Comparison of ENCODE assay signal across 21 mouse cellular contexts in the genomic region with DNA sequence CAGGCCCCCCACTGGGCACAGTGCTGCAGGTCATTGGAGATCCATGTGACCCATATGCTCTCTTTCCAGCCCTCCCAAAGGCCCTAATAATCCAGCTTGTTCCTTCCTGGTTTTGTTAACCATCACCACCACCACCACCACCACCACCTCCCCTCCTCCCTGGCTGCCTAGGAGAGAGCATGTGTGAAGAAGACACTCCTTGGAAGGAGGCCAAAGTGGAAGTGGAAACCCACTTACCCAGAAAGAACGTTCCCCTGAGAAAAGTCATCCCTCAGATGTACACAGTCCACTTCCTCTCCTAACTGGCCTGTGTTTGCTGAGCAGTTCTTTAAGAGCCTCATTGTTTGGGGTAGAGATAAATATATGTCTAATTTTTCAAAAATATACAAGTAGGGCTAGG.
DNase-seq lines count a peak whose midpoint lies in the region; ATAC-seq and TF ChIP-seq lines count a peak whose summit lies in the region.
"Had no signal": no experiment of that assay in that cellular context is flagged by ENCODE, and none has a peak within 500 bp of the region (broad histone marks: within the 10 kb centered on the region; RNA-seq: fewer than 3 reads in every experiment).

No protein-coding gene starts in this region.

- no peak overlapping the region for H3K4me3 ChIP-seq in lung, adult 2 months (replicated peaks; ENCODE audit: extremely low read depth, low read depth, low read length)
- no peak overlapping the region for H3K4me3 ChIP-seq in forebrain, embryonic 12.5 days (replicated peaks)
- H3K4me3 ChIP-seq: embryonic facial prominence, embryonic 15.5 days; limb, embryonic 12.5 days; liver, embryonic 13.5 days; midbrain, embryonic 15.5 days had no signal

- H3K27me3 ChIP-seq in splenic B cell, adult 2 months (ENCODE audit: control insufficient read depth, insufficient read depth, low read length, poor library complexity, severe bottlenecking): no peaks in the 10 kb centered on the region
- H3K27me3 ChIP-seq in forebrain, embryonic 12.5 days: no peaks in the 10 kb centered on the region
- H3K27me3 ChIP-seq: embryonic facial prominence, embryonic 15.5 days; midbrain, embryonic 15.5 days had no signal

- TF ChIP-seq POLR2A in lung, adult 2 months (IDR thresholded peaks at IDR 0.05; ENCODE audit: borderline replicate concordance, extremely low read depth, low read depth, low read length): no peak

- 0% methylated on average over 1 of the region's 1 CpGs for WGBS in lung, adult 2 months
- 82% methylated on average over 1 of the region's 1 CpGs for WGBS in forebrain, embryonic 12.5 days

- TF ChIP-seq CTCF in lung, adult 2 months (IDR thresholded peaks at IDR 0.05; ENCODE audit: insufficient read depth, low read length): no peak

- H3K27ac ChIP-seq in forebrain, embryonic 12.5 days: no peak overlapping the region
- H3K27ac ChIP-seq: embryonic facial prominence, embryonic 15.5 days; limb, embryonic 12.5 days; liver, embryonic 13.5 days; midbrain, embryonic 15.5 days had no signal

- no peak overlapping the region for H3K9ac ChIP-seq in forebrain, embryonic 12.5 days
- H3K9ac ChIP-seq: embryonic facial prominence, embryonic 15.5 days; forebrain, postnatal 0 days; limb, embryonic 12.5 days; liver, embryonic 13.5 days; midbrain, embryonic 15.5 days had no signal

- no peaks in the 10 kb centered on the region for H3K36me3 ChIP-seq in splenic B cell, adult 2 months (ENCODE audit: control insufficient read depth, insufficient read depth, low read length, poor library complexity, severe bottlenecking)
- no peaks in the 10 kb centered on the region for H3K36me3 ChIP-seq in forebrain, embryonic 12.5 days (replicated peaks)
- H3K36me3 ChIP-seq: embryonic facial prominence, embryonic 15.5 days; limb, embryonic 12.5 days; liver, embryonic 13.5 days; midbrain, embryonic 15.5 days had no signal

- peak; percentile 42 to 45 for DNase-seq in cerebellum, postnatal 10 days
- DNase-seq in cerebellum, adult 18-20 months: no peak
- DNase-seq in lung, postnatal 36 days: peak; percentile 4
- DNase-seq in lung, adult 2 months: no peak
- DNase-seq in ZHBTc4 (ENCODE audit: low read depth, low spot score): peak; percentile 49
- peak; percentile 71 for DNase-seq in splenic B cell, adult 2 months (ENCODE audit: low read depth, low spot score)
- DNase-seq in adrenal gland, postnatal 25 days: no peak
- DNase-seq: adrenal gland, adult 2 months; cerebellum, adult 9-11 months; forebrain, postnatal 0 days; gastrocnemius, postnatal 36 days; heart, postnatal 10 days; kidney, postnatal 4 days; liver, embryonic 13.5 days; thymus, postnatal 14 days had no signal

- H3K4me1 ChIP-seq in lung, adult 2 months (ENCODE audit: control insufficient read depth, insufficient read depth, low read length): no peaks in the 10 kb centered on the region
- H3K4me1 ChIP-seq in forebrain, embryonic 12.5 days: no peaks in the 10 kb centered on the region
- H3K4me1 ChIP-seq: embryonic facial prominence, embryonic 15.5 days; liver, embryonic 13.5 days; midbrain, embryonic 15.5 days had no signal

- H3K4me2 ChIP-seq in forebrain, embryonic 12.5 days: no peak overlapping the region
- H3K4me2 ChIP-seq: embryonic facial prominence, embryonic 15.5 days; heart, embryonic 11.5 days; limb, embryonic 12.5 days; liver, embryonic 13.5 days; midbrain, embryonic 15.5 days had no signal

- 0 out of 2 replicates have a peak, but pooled peaks cover 4% of the 10 kb centered on the region for H3K9me3 ChIP-seq in forebrain, embryonic 12.5 days
- H3K9me3 ChIP-seq: embryonic facial prominence, embryonic 15.5 days; limb, embryonic 12.5 days; liver, embryonic 13.5 days; midbrain, embryonic 15.5 days had no signal

- ATAC-seq in forebrain, embryonic 12.5 days (ENCODE audit: low FRiP score): no peak
- ATAC-seq: forebrain, postnatal 0 days; inflammation-experienced regulatory T-cells, adult 6 months; midbrain, embryonic 15.5 days had no signal

Comparison
In these comparisons a context has a peak if more than half of its experiments do, and no peak if none do; other contexts are left out.
1. DNase-seq: peak in cerebellum, postnatal 10 days (2 of 2), lung, postnatal 36 days (single experiment), ZHBTc4 (single experiment) and splenic B cell, adult 2 months (single experiment); none in cerebellum, adult 18-20 months (0 of 2), lung, adult 2 months (single experiment) and adrenal gland, postnatal 25 days (single experiment).